ENCODE assay signal across 8 mouse cellular contexts in genomic region chr4:123588353-123589301, GRCm38 (mm10).
DNase-seq lines count a peak whose midpoint lies in the region; TF ChIP-seq lines count a peak whose summit lies in the region.

No protein-coding gene starts in this region.

- TF ChIP-seq CTCF in CH12.LX (conservative IDR thresholded peaks at IDR 0.05 in 1 of 2, IDR thresholded peaks at IDR 0.05 in 1 of 2; ENCODE audit: low read depth in 2 of 2, low read length in 2 of 2): peak; percentile 17 to 77; a peak in 2 of 4 replicates
- peak; percentile 13; the same call in 1 of the 2 replicates for TF ChIP-seq CTCF in embryonic fibroblast, embryonic 13.5 days (IDR thresholded peaks at IDR 0.05; ENCODE audit: borderline replicate concordance, insufficient read depth, low read length)

- no peaks in the 10 kb centered on the region for H3K9me3 ChIP-seq in CH12.LX (replicated peaks; ENCODE audit: low read length)

- H3K36me3 ChIP-seq in CH12.LX (replicated peaks in 1 of 2; ENCODE audit: control insufficient read depth in 1 of 2, insufficient read depth in 1 of 2, low read length in 1 of 2): no peaks in the 10 kb centered on the region

- TF ChIP-seq RAD21 in CH12.LX (IDR thresholded peaks at IDR 0.05; ENCODE audit: low read depth, low read length): peak; percentile 62

- H3K27me3 ChIP-seq in CH12.LX (replicated peaks): no peaks in the 10 kb centered on the region

- no peak for TF ChIP-seq POLR2A in CH12.LX (IDR thresholded peaks at IDR 0.05; ENCODE audit: low read depth, low read length)
- no peak for TF ChIP-seq POLR2A in embryonic fibroblast, embryonic 13.5 days (IDR thresholded peaks at IDR 0.05; ENCODE audit: low read depth, low read length)

- no peaks in the 10 kb centered on the region for H3K79me2 ChIP-seq in CH12.LX (replicated peaks; ENCODE audit: control insufficient read depth, extremely low read depth, insufficient read depth, poor library complexity, severe bottlenecking)

- peaks cover 4 to 30% of the 10 kb centered on the region in 2 experiments; a peak in 3 of 4 replicates for H3K4me1 ChIP-seq in CH12.LX (ENCODE audit: control insufficient read depth in 1 of 2, insufficient read depth in 2 of 2)
- H3K4me1 ChIP-seq in embryonic fibroblast, embryonic 13.5 days (ENCODE audit: control insufficient read depth, insufficient read depth, low read length): peaks cover 21% of the 10 kb centered on the region

- peak; percentile 27 for DNase-seq in embryo, embryonic 9.5 days (ENCODE audit: extremely low spot score)
- DNase-seq in embryo, embryonic 11 days: no peak
- DNase-seq in CH12.LX (ENCODE audit: extremely low read depth): no peak
- DNase-seq in induced T-regulatory cell, adult 2 months (ENCODE audit: low read depth): peak; percentile 66
- peak; percentile 62 for DNase-seq in lung, postnatal 14 days
- no peak for DNase-seq in ovary, adult 18-20 months (ENCODE audit: low spot score)
- no peak for DNase-seq in right cerebral cortex, postnatal 14 days

- dilution Hi-C loops in CH12.LX (cut with MboI; ENCODE audit: extremely low pct_ligation_motif_present, extremely low pct_unique_long_range_greater_than_20kb, low sequenced_read_pairs): no loop called here

- H3K9ac ChIP-seq in CH12.LX (ENCODE audit: insufficient read depth, low read depth): no peak overlapping the region

- H3K27ac ChIP-seq in CH12.LX (ENCODE audit: insufficient read depth, low read depth): no peak overlapping the region
- H3K27ac ChIP-seq in embryonic fibroblast, embryonic 13.5 days (ENCODE audit: insufficient read depth, low read length): peak overlapping the region; percentile 34

- TF ChIP-seq EP300 in CH12.LX (IDR thresholded peaks at IDR 0.05; ENCODE audit: low read length): no peak

- H3K4me3 ChIP-seq in CH12.LX (replicated peaks in 1 of 3; ENCODE audit: low read depth in 2 of 3, low read length in 2 of 3, poor library complexity in 1 of 3): no peak overlapping the region
- no peak overlapping the region for H3K4me3 ChIP-seq in embryonic fibroblast, embryonic 13.5 days (ENCODE audit: insufficient read depth, low read length)

- in situ Hi-C loops in CH12.LX (cut with MboI; ENCODE audit: low pct_ligation_motif_present, low pct_unique_long_range_greater_than_20kb, low sequenced_read_pairs): no loop called here

- no peak overlapping the region for H3K4me2 ChIP-seq in CH12.LX (ENCODE audit: insufficient read depth, low read depth, poor library complexity, severe bottlenecking)

TF ChIP-seq in CH12.LX, 34 proteins besides CTCF, POLR2A, EP300 and RAD21:
- no peak for TF ChIP-seq KAT2A (IDR thresholded peaks at IDR 0.05; ENCODE audit: insufficient replicate concordance, low read length)
- TF ChIP-seq SMC3 (IDR thresholded peaks at IDR 0.05; ENCODE audit: low read depth, low read length): peak; percentile 50
- TF ChIP-seq ZNF384 (IDR thresholded peaks at IDR 0.05; ENCODE audit: low read depth, low read length): peak; percentile 84
- no peak for TF ChIP-seq MXI1 (IDR thresholded peaks at IDR 0.05; ENCODE audit: low read depth, low read length)

Comparison
In these comparisons a context has a peak if more than half of its experiments do, and no peak if none do; other contexts are left out.
1. DNase-seq: peak in embryo, embryonic 9.5 days (single experiment), induced T-regulatory cell, adult 2 months (single experiment) and lung, postnatal 14 days (single experiment); none in embryo, embryonic 11 days (single experiment), CH12.LX (single experiment), ovary, adult 18-20 months (single experiment) and right cerebral cortex, postnatal 14 days (single experiment).